Mouse (Mus musculus) heart, adult 8-10 months (tissue): ENCODE data around the gene Usp26. TPM values are rescaled to one million over a fixed set of nuclear protein-coding genes. Genes with fewer than 3 reads are reported as not detected.
A peak's percentile ranks its signal among the peaks of the same experiment; 100 is the strongest.

Source experiments
- DNase-seq: peaks from one replicate; pipeline ENCODE4 v3.0.0; 2022; ENCODE audit warnings: low spot score
- total RNA-seq, 4 experiments: library from RNA; stranded (reverse); gene quantifications; 2 replicates each; pipeline ENCODE4 v1.2.4; 2022

Usp26 gene
- under 1 TPM in 1 of 4 experiments, not detected in 3; 0.06 TPM for total RNA-seq

GRCm38 (mm10) chrX:51801133-51801532, at the start of gene Usp26:
Gene Usp26 (minus strand): TSS chrX:51801233.
- no peak for DNase-seq

- no peak for DNase-seq
Measured at GRCm38 (mm10) chrX:51814466-51815247, 13.6 kb upstream of the Usp26 start.

GRCm38 (mm10) chrX:51767457-51767856, 33.6 kb downstream of the Usp26 start:
- peak; percentile 1 for DNase-seq

DNA sequence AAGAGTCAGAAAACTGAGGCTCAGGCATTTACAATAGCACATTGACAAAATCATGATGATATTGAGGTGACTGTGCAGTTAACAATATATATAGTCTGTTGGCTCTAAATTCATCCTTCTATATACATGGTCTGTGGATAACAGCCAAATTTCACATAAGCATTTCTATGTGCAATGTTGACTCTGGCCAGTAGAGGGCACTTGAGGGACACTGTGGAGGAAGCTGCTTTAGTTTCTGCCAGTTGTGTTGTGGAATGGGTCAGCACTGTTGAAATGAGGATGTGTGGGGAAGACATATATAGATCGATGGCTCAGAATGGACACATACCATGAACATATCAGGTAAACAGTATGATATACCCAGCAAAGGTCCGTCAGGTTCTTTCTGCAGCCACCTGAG, 64.6 kb downstream of the Usp26 start:
- peak; percentile 29 for DNase-seq

DNA sequence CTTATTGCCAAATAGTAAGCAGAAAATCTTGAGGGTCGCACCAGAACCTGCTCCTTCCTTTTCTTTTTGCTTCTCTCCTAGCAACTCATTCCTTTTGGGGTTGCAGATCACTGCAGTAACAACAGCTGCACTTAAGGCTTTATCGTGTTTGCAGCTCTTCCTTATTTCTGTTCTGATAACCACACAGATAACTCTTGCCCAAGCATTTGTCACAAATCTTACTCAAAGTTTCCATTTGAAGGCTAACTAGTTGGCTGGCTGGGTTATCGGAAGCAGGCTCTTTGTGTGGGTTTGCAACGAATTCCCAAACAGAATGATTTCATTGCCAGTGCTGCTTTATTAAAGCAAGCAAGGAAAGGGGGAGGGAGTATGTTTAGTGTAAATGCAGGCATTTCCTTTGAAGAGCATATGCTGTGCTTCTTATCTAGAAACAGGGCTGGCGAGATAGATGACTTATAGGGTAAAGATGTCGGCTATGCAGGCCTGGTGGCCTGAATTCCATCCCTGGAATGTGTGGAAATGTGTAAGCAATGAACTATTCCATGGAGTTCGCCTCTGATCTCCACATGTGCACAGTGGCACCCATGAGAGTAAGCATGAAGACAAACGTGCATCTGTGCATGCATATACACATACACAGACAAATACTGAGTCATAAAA, 86.8 kb downstream of the Usp26 start:
- no peak for DNase-seq

DNA sequence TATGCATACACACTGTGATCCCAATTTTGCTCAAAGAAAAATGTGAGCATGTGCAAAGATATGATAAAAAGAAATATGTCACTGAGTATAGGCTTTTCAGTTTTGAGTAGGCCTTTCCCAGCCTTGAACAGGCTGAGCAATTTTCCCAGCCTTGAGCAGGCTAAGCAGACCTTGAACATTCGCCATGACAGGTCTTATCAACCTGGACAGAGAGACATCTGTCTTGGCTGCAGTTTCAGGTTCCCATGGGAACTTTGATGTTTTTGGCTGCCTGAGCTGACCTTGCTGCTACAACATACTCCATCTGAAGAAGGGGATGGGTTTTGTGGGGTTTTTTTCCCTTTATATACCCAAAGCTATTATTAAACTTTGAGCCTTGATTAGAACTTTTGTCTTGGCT, 88.0 kb downstream of the Usp26 start:
- DNase-seq = no peak

Other genes starting within 250 kb of the Usp26 start
- under 1 TPM; 0.19 to 0.73 (median 0.27) TPM for gene Hs6st2, start 119.4 kb downstream of the Usp26 start, total RNA-seq
- gene 1700080O16Rik, start 171.5 kb upstream of the Usp26 start, total RNA-seq = not detected